Mouse (Mus musculus): ENCODE measurements around the gene Prkce. TPM values are rescaled to one million over a fixed set of nuclear protein-coding genes. Genes with fewer than 3 reads are reported as not detected.

The Prkce gene
- polyA plus RNA-seq, 1 experiment = 1.9 TPM

- H3ac ChIP-seq (ENCODE audit: control insufficient read depth, insufficient read length) = no peak overlapping the region
- H3K4me2 ChIP-seq (ENCODE audit: low read depth) = peak overlapping the region; percentile 56
- no peak overlapping the region for H3K4me3 ChIP-seq
- no peaks in the 10 kb centered on the region for H3K36me3 ChIP-seq (ENCODE audit: control insufficient read depth, insufficient read depth)
- no peaks in the 10 kb centered on the region for H3K27me3 ChIP-seq (ENCODE audit: control insufficient read depth, insufficient read depth, insufficient read length)
- TF ChIP-seq TCF3 (IDR thresholded peaks at IDR 0.05; ENCODE audit: insufficient read length, low read depth) = no peak
- TF ChIP-seq SRF (IDR thresholded peaks at IDR 0.05; ENCODE audit: control insufficient read depth, insufficient read length, low read depth) = no peak
- no peak for TF ChIP-seq REST (IDR thresholded peaks at IDR 0.05; ENCODE audit: insufficient read depth, insufficient read length)
- no peak for TF ChIP-seq MYOG (IDR thresholded peaks at IDR 0.05; ENCODE audit: control insufficient read depth in 1 of 3, insufficient read depth in 1 of 3, insufficient read length in 2 of 3, low read depth in 2 of 3)
- TF ChIP-seq USF1 (IDR thresholded peaks at IDR 0.05; ENCODE audit: low read depth) = no peak
- TF ChIP-seq MYOD1 (IDR thresholded peaks at IDR 0.05; ENCODE audit: control insufficient read depth in 1 of 3, insufficient read length in 2 of 3, low read depth in 2 of 3) = no peak
- TF ChIP-seq TCF12 (IDR thresholded peaks at IDR 0.05; ENCODE audit: insufficient read depth, poor library complexity, severe bottlenecking) = no peak
- no peak for TF ChIP-seq E2F4 (IDR thresholded peaks at IDR 0.05; ENCODE audit: insufficient read depth)
- TF ChIP-seq POLR2AphosphoS2 (IDR thresholded peaks at IDR 0.05; ENCODE audit: insufficient read length, low read depth) = no peak
- no peak for TF ChIP-seq MAX (IDR thresholded peaks at IDR 0.05; ENCODE audit: low read depth)
- no peak for TF ChIP-seq CEBPB (IDR thresholded peaks at IDR 0.05; ENCODE audit: insufficient read depth, poor library complexity, severe bottlenecking)
- TF ChIP-seq POLR2A (IDR thresholded peaks at IDR 0.05; ENCODE audit: insufficient read length, low read depth) = no peak
- no peaks in the 10 kb centered on the region for H3K79me2 ChIP-seq (ENCODE audit: control insufficient read depth, insufficient read depth)
Measured at GRCm38 (mm10) chr17:86535827-86536656, 368.5 kb downstream of the Prkce start.

DNA sequence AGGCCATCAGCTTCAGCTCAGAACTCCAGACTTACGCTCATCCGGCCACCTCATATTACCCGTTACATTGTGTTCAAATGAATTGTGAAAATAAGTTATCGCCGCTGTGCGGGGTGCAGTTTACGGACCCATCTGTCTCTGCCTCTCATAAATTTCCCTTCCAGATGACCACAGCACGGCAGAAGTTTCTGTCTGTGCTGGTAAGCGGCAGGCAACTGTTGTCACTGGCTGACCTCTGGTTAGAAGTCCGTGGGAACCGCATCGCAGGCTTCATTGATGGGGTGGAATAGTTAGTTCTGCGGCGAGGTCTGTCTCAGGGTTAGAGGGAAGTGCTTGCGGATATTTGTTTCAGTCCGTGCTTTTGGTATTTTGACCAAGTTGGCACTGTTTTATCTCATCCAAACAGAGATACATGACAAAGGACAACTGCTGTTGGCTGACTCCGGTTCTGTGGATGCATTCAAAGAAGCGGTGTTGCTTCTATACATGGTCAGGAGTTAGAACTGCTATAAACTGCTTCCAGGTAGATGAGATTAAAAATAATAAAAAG lies 372.4 kb downstream of the Prkce start:
- Histone ChIP-seq H3K4me3 (no peak overlapping the region), H3ac (ENCODE audit: control insufficient read depth, insufficient read length) (no peak overlapping the region), H3K79me2 (ENCODE audit: control insufficient read depth, insufficient read depth) (no peaks in the 10 kb centered on the region), H3K27me3 (ENCODE audit: control insufficient read depth, insufficient read depth, insufficient read length) (no peaks in the 10 kb centered on the region), H3K36me3 (ENCODE audit: control insufficient read depth, insufficient read depth) (no peaks in the 10 kb centered on the region), H3K4me2 (ENCODE audit: low read depth) (no peak overlapping the region)
- TF ChIP-seq MYOD1 (IDR thresholded peaks at IDR 0.05; ENCODE audit: control insufficient read depth in 1 of 3, insufficient read length in 2 of 3, low read depth in 2 of 3) (no peak), REST (IDR thresholded peaks at IDR 0.05; ENCODE audit: insufficient read depth, insufficient read length) (no peak), MAX (IDR thresholded peaks at IDR 0.05; ENCODE audit: low read depth) (no peak), MYOG (IDR thresholded peaks at IDR 0.05; ENCODE audit: control insufficient read depth in 1 of 3, insufficient read depth in 1 of 3, insufficient read length in 2 of 3, low read depth in 2 of 3) (no peak), CEBPB (IDR thresholded peaks at IDR 0.05; ENCODE audit: insufficient read depth, poor library complexity, severe bottlenecking) (no peak), E2F4 (IDR thresholded peaks at IDR 0.05; ENCODE audit: insufficient read depth) (no peak), TCF3 (IDR thresholded peaks at IDR 0.05; ENCODE audit: insufficient read length, low read depth) (no peak), USF1 (IDR thresholded peaks at IDR 0.05; ENCODE audit: low read depth) (no peak), POLR2AphosphoS2 (IDR thresholded peaks at IDR 0.05; ENCODE audit: insufficient read length, low read depth) (no peak)

- H3K4me2 ChIP-seq (ENCODE audit: low read depth) = no peak overlapping the region
- no peaks in the 10 kb centered on the region for H3K79me2 ChIP-seq (ENCODE audit: control insufficient read depth, insufficient read depth)
- no peaks in the 10 kb centered on the region for H3K36me3 ChIP-seq (ENCODE audit: control insufficient read depth, insufficient read depth)
- no peak overlapping the region for H3K4me3 ChIP-seq
- no peak overlapping the region for H3ac ChIP-seq (ENCODE audit: control insufficient read depth, insufficient read length)
- TF ChIP-seq POLR2AphosphoS2 (IDR thresholded peaks at IDR 0.05; ENCODE audit: insufficient read length, low read depth) (no peak), CEBPB (IDR thresholded peaks at IDR 0.05; ENCODE audit: insufficient read depth, poor library complexity, severe bottlenecking) (no peak), POLR2A (IDR thresholded peaks at IDR 0.05; ENCODE audit: insufficient read length, low read depth) (no peak), MYOD1 (IDR thresholded peaks at IDR 0.05; ENCODE audit: control insufficient read depth in 1 of 3, insufficient read length in 2 of 3, low read depth in 2 of 3) (no peak), SRF (IDR thresholded peaks at IDR 0.05; ENCODE audit: control insufficient read depth, insufficient read length, low read depth) (no peak), REST (IDR thresholded peaks at IDR 0.05; ENCODE audit: insufficient read depth, insufficient read length) (no peak), MAX (IDR thresholded peaks at IDR 0.05; ENCODE audit: low read depth) (no peak), E2F4 (IDR thresholded peaks at IDR 0.05; ENCODE audit: insufficient read depth) (no peak), USF1 (IDR thresholded peaks at IDR 0.05; ENCODE audit: low read depth) (no peak), TCF3 (IDR thresholded peaks at IDR 0.05; ENCODE audit: insufficient read length, low read depth) (no peak), MYOG (IDR thresholded peaks at IDR 0.05; ENCODE audit: control insufficient read depth in 1 of 3, insufficient read depth in 1 of 3, insufficient read length in 2 of 3, low read depth in 2 of 3) (no peak)
- no peaks in the 10 kb centered on the region for H3K27me3 ChIP-seq (ENCODE audit: control insufficient read depth, insufficient read depth, insufficient read length)
Measured at GRCm38 (mm10) chr17:86546529-86546928, 378.9 kb downstream of the Prkce start.

GRCm38 (mm10) chr17:86549128-86549527 lies 381.5 kb downstream of the Prkce start:
- no peak for TF ChIP-seq SRF (IDR thresholded peaks at IDR 0.05; ENCODE audit: control insufficient read depth, insufficient read length, low read depth)
- Histone ChIP-seq H3K79me2 (ENCODE audit: control insufficient read depth, insufficient read depth) (no peaks in the 10 kb centered on the region), H3K27me3 (ENCODE audit: control insufficient read depth, insufficient read depth, insufficient read length) (no peaks in the 10 kb centered on the region), H3K36me3 (ENCODE audit: control insufficient read depth, insufficient read depth) (no peaks in the 10 kb centered on the region), H3K4me2 (ENCODE audit: low read depth) (no peak overlapping the region), H3ac (ENCODE audit: control insufficient read depth, insufficient read length) (no peak overlapping the region), H3K4me3 (no peak overlapping the region)

GRCm38 (mm10) chr17:86551561-86551960 lies 384.0 kb downstream of the Prkce start:
- Histone ChIP-seq H3K79me2 (ENCODE audit: control insufficient read depth, insufficient read depth) (no peaks in the 10 kb centered on the region), H3K36me3 (ENCODE audit: control insufficient read depth, insufficient read depth) (no peaks in the 10 kb centered on the region), H3ac (ENCODE audit: control insufficient read depth, insufficient read length) (no peak overlapping the region), H3K4me3 (no peak overlapping the region), H3K27me3 (ENCODE audit: control insufficient read depth, insufficient read depth, insufficient read length) (no peaks in the 10 kb centered on the region), H3K4me2 (ENCODE audit: low read depth) (no peak overlapping the region)
- no peak for TF ChIP-seq SRF (IDR thresholded peaks at IDR 0.05; ENCODE audit: control insufficient read depth, insufficient read length, low read depth)
- no peak for TF ChIP-seq POLR2AphosphoS2 (IDR thresholded peaks at IDR 0.05; ENCODE audit: insufficient read length, low read depth)
- no peak for TF ChIP-seq MYOG (IDR thresholded peaks at IDR 0.05; ENCODE audit: control insufficient read depth in 1 of 3, insufficient read depth in 1 of 3, insufficient read length in 2 of 3, low read depth in 2 of 3)
- TF ChIP-seq MYOD1 (IDR thresholded peaks at IDR 0.05; ENCODE audit: control insufficient read depth in 1 of 3, insufficient read length in 2 of 3, low read depth in 2 of 3) = no peak
- TF ChIP-seq CEBPB (IDR thresholded peaks at IDR 0.05; ENCODE audit: insufficient read depth, poor library complexity, severe bottlenecking) = no peak
- TF ChIP-seq E2F4 (IDR thresholded peaks at IDR 0.05; ENCODE audit: insufficient read depth) = no peak
- no peak for TF ChIP-seq TCF3 (IDR thresholded peaks at IDR 0.05; ENCODE audit: insufficient read length, low read depth)
- TF ChIP-seq TCF12 (IDR thresholded peaks at IDR 0.05; ENCODE audit: insufficient read depth, poor library complexity, severe bottlenecking) = no peak
- no peak for TF ChIP-seq REST (IDR thresholded peaks at IDR 0.05; ENCODE audit: insufficient read depth, insufficient read length)
- TF ChIP-seq MAX (IDR thresholded peaks at IDR 0.05; ENCODE audit: low read depth) = no peak
- TF ChIP-seq USF1 (IDR thresholded peaks at IDR 0.05; ENCODE audit: low read depth) = no peak
- TF ChIP-seq POLR2A (IDR thresholded peaks at IDR 0.05; ENCODE audit: insufficient read length, low read depth) = no peak
